In genomic region chr10:96430142-96430541, GRCm38 (mm10) we compare ENCODE assay signal across 23 mouse cellular contexts.
"Had no signal": no experiment of that assay in that cellular context is flagged by ENCODE, and none has a peak within 500 bp of the region (broad histone marks: within the 10 kb centered on the region; RNA-seq: fewer than 3 reads in every experiment).

No protein-coding gene starts in this region.

- ATAC-seq: inflammation-experienced regulatory T-cells, adult 6 months; intestine, embryonic 16.5 days; liver, embryonic 12.5 days; midbrain, embryonic 13.5 days; midbrain, embryonic 16.5 days had no signal

- H3K27ac ChIP-seq: kidney, postnatal 0 days; limb, embryonic 10.5 days; limb, embryonic 13.5 days; liver, embryonic 12.5 days; liver, embryonic 15.5 days; lung, embryonic 15.5 days; midbrain, embryonic 10.5 days; midbrain, embryonic 13.5 days; stomach, embryonic 15.5 days had no signal

- H3K4me1 ChIP-seq: limb, embryonic 10.5 days; limb, embryonic 13.5 days; liver, embryonic 12.5 days; liver, embryonic 15.5 days; lung, embryonic 15.5 days; midbrain, embryonic 10.5 days; midbrain, embryonic 13.5 days; stomach, embryonic 15.5 days had no signal

- H3K36me3 ChIP-seq: limb, embryonic 10.5 days; limb, embryonic 13.5 days; liver, embryonic 12.5 days; liver, embryonic 15.5 days; lung, embryonic 15.5 days; midbrain, embryonic 10.5 days; midbrain, embryonic 13.5 days; stomach, embryonic 15.5 days had no signal

- H3K27me3 ChIP-seq: limb, embryonic 13.5 days; liver, embryonic 12.5 days; liver, embryonic 15.5 days; lung, embryonic 15.5 days; megakaryocyte, embryonic 14.5 days; midbrain, embryonic 13.5 days; stomach, embryonic 15.5 days had no signal

- H3K4me3 ChIP-seq: limb, embryonic 10.5 days; limb, embryonic 13.5 days; liver, embryonic 12.5 days; liver, embryonic 15.5 days; lung, embryonic 15.5 days; megakaryocyte, embryonic 14.5 days; midbrain, embryonic 10.5 days; midbrain, embryonic 13.5 days; stomach, embryonic 15.5 days had no signal

- DNase-seq: kidney, adult 18-20 months; kidney, adult 9 months; kidney, postnatal 4 days; liver; lung, adult 18-20 months; lung, postnatal 10 days; lung, postnatal 4 days; retina, postnatal 1 day; right cerebral cortex, postnatal 25 days; thymus, postnatal 25 days had no signal
